Mouse (Mus musculus): ENCODE data around the gene Catip.

DNA sequence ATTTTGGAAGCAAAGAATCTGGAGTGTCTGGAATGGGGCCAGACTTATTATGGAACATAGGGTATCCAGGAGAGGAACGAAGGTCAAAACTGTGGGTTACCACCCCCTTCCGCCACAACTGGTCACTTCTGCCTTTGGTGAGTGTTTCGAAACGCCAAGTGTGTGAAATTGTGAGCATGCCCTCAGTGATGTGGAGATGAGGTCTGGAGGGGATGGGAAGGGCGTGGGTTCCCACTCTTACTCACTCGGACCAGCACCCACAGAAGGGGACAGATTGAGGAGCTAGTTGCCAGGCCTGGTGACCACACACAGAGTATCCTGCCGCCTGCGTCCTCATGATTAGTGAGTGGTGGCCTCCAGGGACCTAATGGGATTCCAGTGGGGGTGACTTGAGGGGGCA lies 13.1 kb downstream of the Catip start, which contains the start of gene Slc11a1:
- TF ChIP-seq CTCF (IDR thresholded peaks at IDR 0.05; ENCODE audit: extremely low read depth, insufficient read depth, low read length) (no peak), POLR2A (IDR thresholded peaks at IDR 0.05; ENCODE audit: extremely low read depth, insufficient read depth, low read length) (no peak)
